Mouse (Mus musculus): ENCODE results near the gene Krcc1. TPM values are rescaled to one million over a fixed set of nuclear protein-coding genes. Genes with fewer than 3 reads are reported as not detected.
"Not testable (repeated sequence)": the region's sequence is repeated elsewhere in the genome, so short reads cannot be mapped to it uniquely, and the experiment has no call there.

The Krcc1 gene
- polyA plus RNA-seq, 1 experiment from 2014 or later, result 60.2 TPM

DNA sequence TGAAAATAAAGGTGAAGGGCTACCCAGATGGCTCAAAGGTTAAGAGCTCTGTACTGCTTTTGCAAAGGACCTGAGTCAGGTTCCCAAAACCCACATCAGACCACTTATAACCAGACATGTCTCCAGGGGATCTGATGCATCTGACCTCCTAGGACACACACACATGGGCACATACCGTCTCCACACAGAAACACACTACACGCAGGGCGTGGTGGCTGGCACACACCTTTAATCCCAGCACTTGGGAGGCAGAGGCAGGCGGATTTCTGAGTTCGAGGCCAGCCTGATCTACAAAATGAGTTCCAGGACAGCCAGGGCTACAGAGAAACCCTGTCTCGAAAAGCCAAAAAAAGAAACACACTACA lies 1.8 kb upstream of the Krcc1 start:
- H3K4me3 ChIP-seq (ENCODE audit: low read depth, low read length); H3K9me3 ChIP-seq (replicated peaks; ENCODE audit: control insufficient read depth, low read length); ATAC-seq (replicated peaks; ENCODE audit: insufficient number of reproducible peaks, low FRiP score, low TSS enrichment); H3K36me3 ChIP-seq (ENCODE audit: control insufficient read depth, insufficient read depth, low read length); H3K4me2 ChIP-seq; H3K9ac ChIP-seq (ENCODE audit: low read depth, low read length); H3K27me3 ChIP-seq (ENCODE audit: control insufficient read depth, insufficient read depth, low read length): not testable (repeated sequence)
- 88% methylated on average over 6 of the region's 6 CpGs for WGBS (ENCODE audit: insufficient replicate concordance)
- peaks cover 14% of the 10 kb centered on the region for H3K4me1 ChIP-seq (ENCODE audit: control insufficient read depth, insufficient read depth, low read length)
- peak overlapping the region; percentile 96 for H3K27ac ChIP-seq (ENCODE audit: low read depth, low read length)

DNA sequence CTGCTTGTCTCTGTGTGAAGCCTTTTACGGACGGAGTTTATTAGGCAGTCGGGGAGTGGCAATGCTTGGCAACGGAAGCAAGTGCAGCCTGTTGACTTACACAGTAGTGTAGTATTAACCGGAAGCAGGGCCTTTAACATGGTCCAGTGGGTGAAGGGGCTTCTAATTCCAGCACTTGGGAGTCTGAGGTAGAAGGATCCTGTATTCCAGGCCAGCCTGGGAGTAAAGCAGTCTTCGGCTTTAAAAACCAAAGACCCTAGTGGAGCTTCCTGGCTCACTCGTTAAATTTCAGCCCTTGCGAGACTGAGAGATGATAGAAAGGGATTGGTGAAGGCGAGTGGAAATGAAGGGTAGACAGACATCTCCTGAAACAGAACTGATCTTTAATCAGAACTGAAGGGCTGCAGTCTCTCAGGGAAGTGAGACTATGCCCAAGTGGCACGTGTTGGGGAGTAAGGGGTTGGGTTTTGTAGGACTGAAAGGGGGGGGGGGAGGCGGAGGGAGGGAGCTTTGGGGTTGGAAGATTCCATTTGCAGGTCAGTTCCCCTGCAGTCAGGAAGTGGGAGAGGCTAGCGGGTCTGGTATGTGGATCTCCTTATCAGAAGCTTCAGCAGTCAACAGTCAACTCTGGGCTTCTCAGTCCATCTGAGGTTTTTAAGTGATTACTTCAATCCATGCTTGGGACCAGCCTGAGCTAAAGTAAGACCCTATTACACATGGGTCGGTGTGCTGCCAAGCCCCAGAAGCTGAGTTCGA lies 998 bp upstream of the Krcc1 start:
- Histone ChIP-seq H3K27ac (ENCODE audit: low read depth, low read length) (peak overlapping the region; percentile 96), H3K4me1 (ENCODE audit: control insufficient read depth, insufficient read depth, low read length) (peaks cover 14% of the 10 kb centered on the region), H3K9me3 (replicated peaks; ENCODE audit: control insufficient read depth, low read length) (no peaks in the 10 kb centered on the region), H3K27me3 (ENCODE audit: control insufficient read depth, insufficient read depth, low read length) (no peaks in the 10 kb centered on the region), H3K4me3 (ENCODE audit: low read depth, low read length) (peak overlapping the region; percentile 96), H3K4me2 (peak overlapping the region; percentile 81), H3K9ac (ENCODE audit: low read depth, low read length) (peak overlapping the region; percentile 74), H3K36me3 (ENCODE audit: control insufficient read depth, insufficient read depth, low read length) (no peaks in the 10 kb centered on the region)
- 21% methylated on average over 14 of the region's 14 CpGs for WGBS (ENCODE audit: insufficient replicate concordance)
- peak; percentile 51 for ATAC-seq (replicated peaks; ENCODE audit: insufficient number of reproducible peaks, low FRiP score, low TSS enrichment)

DNA sequence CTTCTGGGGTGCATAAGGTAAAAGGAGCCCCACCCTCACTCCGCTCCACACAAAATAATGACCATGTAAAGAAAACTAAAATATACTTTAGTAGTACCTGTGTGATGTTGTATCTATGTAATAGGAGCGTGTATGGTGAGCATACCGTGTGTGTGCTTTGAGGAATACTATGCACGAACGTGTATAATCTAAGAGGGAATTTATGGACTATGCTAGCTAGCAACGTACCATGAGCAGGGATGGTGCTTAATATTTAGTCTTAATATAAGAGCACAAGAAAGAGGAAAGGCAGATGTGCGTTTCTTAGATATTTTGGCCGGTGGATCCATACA lies 454 bp upstream of the Krcc1 start:
- peak overlapping the region; percentile 74 for H3K9ac ChIP-seq (ENCODE audit: low read depth, low read length)

DNA sequence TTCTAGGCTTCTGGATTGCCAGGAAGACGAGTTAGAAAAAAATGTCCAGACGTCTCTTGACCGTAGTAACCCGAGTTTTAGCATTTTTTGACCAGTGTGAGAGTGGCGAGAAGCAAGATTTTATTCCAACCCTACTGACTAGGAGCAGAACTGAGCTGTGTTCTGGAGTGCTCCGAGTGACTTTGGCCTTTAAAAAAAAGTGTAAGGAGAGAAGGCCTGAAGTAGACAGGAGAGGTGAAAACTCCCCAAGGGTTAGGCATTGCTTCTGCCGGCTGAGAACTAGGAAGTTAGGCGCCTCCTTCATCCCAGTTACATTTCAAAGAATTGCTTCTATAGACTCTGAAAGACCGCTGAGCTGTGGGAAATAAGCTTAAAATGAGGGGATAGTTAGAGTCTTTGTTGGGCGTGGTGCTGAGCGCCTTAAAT lies 852 bp downstream of the Krcc1 start:
- WGBS (ENCODE audit: insufficient replicate concordance), result 2% methylated on average over 11 of the region's 11 CpGs
- Histone ChIP-seq H3K4me1 (ENCODE audit: control insufficient read depth, insufficient read depth, low read length) (peaks cover 14% of the 10 kb centered on the region), H3K27ac (ENCODE audit: low read depth, low read length) (peak overlapping the region; percentile 99), H3K4me2 (peak overlapping the region; percentile 81), H3K4me3 (ENCODE audit: low read depth, low read length) (peak overlapping the region; percentile 96), H3K36me3 (ENCODE audit: control insufficient read depth, insufficient read depth, low read length) (no peaks in the 10 kb centered on the region), H3K27me3 (ENCODE audit: control insufficient read depth, insufficient read depth, low read length) (no peaks in the 10 kb centered on the region), H3K9ac (ENCODE audit: low read depth, low read length) (peak overlapping the region; percentile 99), H3K9me3 (replicated peaks; ENCODE audit: control insufficient read depth, low read length) (no peaks in the 10 kb centered on the region)
- no peak for ATAC-seq (replicated peaks; ENCODE audit: insufficient number of reproducible peaks, low FRiP score, low TSS enrichment)

More for the DNA sequence above, 454 bp upstream of the Krcc1 start:
- Histone ChIP-seq H3K4me3 (ENCODE audit: low read depth, low read length) (peak overlapping the region; percentile 96), H3K4me2 (peak overlapping the region; percentile 81), H3K9me3 (replicated peaks; ENCODE audit: control insufficient read depth, low read length) (no peaks in the 10 kb centered on the region), H3K36me3 (ENCODE audit: control insufficient read depth, insufficient read depth, low read length) (no peaks in the 10 kb centered on the region), H3K4me1 (ENCODE audit: control insufficient read depth, insufficient read depth, low read length) (peaks cover 14% of the 10 kb centered on the region), H3K27ac (ENCODE audit: low read depth, low read length) (peak overlapping the region; percentile 96), H3K27me3 (ENCODE audit: control insufficient read depth, insufficient read depth, low read length) (no peaks in the 10 kb centered on the region)
- no peak for ATAC-seq (replicated peaks; ENCODE audit: insufficient number of reproducible peaks, low FRiP score, low TSS enrichment)
- WGBS (ENCODE audit: insufficient replicate concordance), result 2% methylated on average over 8 of the region's 8 CpGs

DNA sequence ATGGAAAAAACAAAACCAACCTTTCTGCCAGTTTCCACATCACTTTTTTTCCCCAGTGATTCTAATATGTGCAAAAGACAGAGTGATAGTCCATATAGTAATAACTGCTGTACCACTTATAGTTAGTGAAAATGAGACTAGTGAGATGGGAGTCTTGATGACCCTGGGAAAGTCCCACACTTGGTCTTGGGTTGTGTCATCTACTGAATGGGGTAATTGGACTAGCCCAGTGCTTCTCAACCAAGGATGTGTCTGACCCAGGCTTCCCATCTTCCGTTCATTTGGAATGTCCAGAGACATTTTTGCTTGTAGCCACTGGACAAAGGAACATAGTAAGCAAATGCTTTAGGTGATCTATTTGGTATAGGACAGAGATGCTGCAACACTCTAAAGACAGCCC lies 2.2 kb downstream of the Krcc1 start:
- WGBS (ENCODE audit: insufficient replicate concordance), result 86% methylated on average over 1 of the region's 1 CpGs
- Histone ChIP-seq H3K4me2 (no peak overlapping the region), H3K4me3 (ENCODE audit: low read depth, low read length) (no peak overlapping the region), H3K9me3 (replicated peaks; ENCODE audit: control insufficient read depth, low read length) (no peaks in the 10 kb centered on the region), H3K36me3 (ENCODE audit: control insufficient read depth, insufficient read depth, low read length) (no peaks in the 10 kb centered on the region), H3K27ac (ENCODE audit: low read depth, low read length) (no peak overlapping the region), H3K4me1 (ENCODE audit: control insufficient read depth, insufficient read depth, low read length) (peaks cover 10% of the 10 kb centered on the region), H3K9ac (ENCODE audit: low read depth, low read length) (no peak overlapping the region), H3K27me3 (ENCODE audit: control insufficient read depth, insufficient read depth, low read length) (no peaks in the 10 kb centered on the region)
- no peak for ATAC-seq (replicated peaks; ENCODE audit: insufficient number of reproducible peaks, low FRiP score, low TSS enrichment)

DNA sequence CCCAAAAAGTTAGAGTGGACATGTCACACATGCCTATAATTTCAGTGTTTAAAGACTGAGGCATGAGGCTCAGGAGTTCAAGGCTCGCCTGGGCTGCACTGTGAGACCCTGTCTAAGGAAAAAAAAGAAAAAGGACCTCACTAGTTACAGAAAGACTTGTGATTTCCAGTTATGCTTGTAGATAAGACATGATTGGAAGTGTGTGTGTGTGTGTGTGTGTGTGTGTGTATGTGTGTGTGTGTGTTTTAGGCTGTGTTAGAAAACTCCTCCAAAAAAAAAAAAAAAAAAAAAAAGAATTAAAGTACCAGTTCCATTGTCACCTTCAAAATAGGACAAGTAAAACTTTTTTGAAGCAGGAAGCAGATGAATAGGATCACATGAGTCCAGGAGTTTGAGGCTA lies 3.1 kb downstream of the Krcc1 start:
- no peaks in the 10 kb centered on the region for H3K36me3 ChIP-seq (ENCODE audit: control insufficient read depth, insufficient read depth, low read length)
- WGBS (ENCODE audit: insufficient replicate concordance), result 78% methylated on average over 1 of the region's 1 CpGs
- peaks cover 9% of the 10 kb centered on the region for H3K4me1 ChIP-seq (ENCODE audit: control insufficient read depth, insufficient read depth, low read length)
- no peak overlapping the region for H3K4me2 ChIP-seq
- H3K4me3 ChIP-seq (ENCODE audit: low read depth, low read length), result no peak overlapping the region
- no peak overlapping the region for H3K9ac ChIP-seq (ENCODE audit: low read depth, low read length)
- no peaks in the 10 kb centered on the region for H3K27me3 ChIP-seq (ENCODE audit: control insufficient read depth, insufficient read depth, low read length)
- no peaks in the 10 kb centered on the region for H3K9me3 ChIP-seq (replicated peaks; ENCODE audit: control insufficient read depth, low read length)
- no peak overlapping the region for H3K27ac ChIP-seq (ENCODE audit: low read depth, low read length)
- no peak for ATAC-seq (replicated peaks; ENCODE audit: insufficient number of reproducible peaks, low FRiP score, low TSS enrichment)

DNA sequence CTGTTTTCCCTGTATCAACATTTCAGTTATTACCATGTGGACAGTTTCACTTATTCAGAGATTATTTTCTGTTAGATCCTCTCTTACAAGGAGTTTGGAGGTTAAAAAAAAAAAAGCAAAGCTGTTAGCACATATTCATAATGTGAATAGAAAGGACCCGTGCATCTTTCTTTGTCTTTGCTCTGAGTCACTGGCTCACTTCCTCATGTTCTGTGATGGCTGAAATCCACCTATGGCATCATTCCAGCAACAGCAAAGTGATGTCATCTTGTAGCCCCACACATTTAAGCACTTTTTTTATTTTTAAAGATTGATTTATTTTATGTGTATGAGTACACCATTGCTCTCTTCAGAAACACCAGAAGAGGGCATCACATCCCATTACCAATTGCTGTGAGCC lies 7.9 kb downstream of the Krcc1 start:
- Histone ChIP-seq H3K27ac (ENCODE audit: low read depth, low read length) (no peak overlapping the region), H3K9ac (ENCODE audit: low read depth, low read length) (no peak overlapping the region), H3K4me2 (no peak overlapping the region), H3K27me3 (ENCODE audit: control insufficient read depth, insufficient read depth, low read length) (no peaks in the 10 kb centered on the region), H3K36me3 (ENCODE audit: control insufficient read depth, insufficient read depth, low read length) (peaks cover 3% of the 10 kb centered on the region; the same call in 1 of the 2 replicates), H3K9me3 (replicated peaks; ENCODE audit: control insufficient read depth, low read length) (no peaks in the 10 kb centered on the region), H3K4me3 (ENCODE audit: low read depth, low read length) (no peak overlapping the region), H3K4me1 (ENCODE audit: control insufficient read depth, insufficient read depth, low read length) (no peaks in the 10 kb centered on the region)
- WGBS (ENCODE audit: insufficient replicate concordance), result 61% methylated on average over 1 of the region's 1 CpGs
- no peak for ATAC-seq (replicated peaks; ENCODE audit: insufficient number of reproducible peaks, low FRiP score, low TSS enrichment)

DNA sequence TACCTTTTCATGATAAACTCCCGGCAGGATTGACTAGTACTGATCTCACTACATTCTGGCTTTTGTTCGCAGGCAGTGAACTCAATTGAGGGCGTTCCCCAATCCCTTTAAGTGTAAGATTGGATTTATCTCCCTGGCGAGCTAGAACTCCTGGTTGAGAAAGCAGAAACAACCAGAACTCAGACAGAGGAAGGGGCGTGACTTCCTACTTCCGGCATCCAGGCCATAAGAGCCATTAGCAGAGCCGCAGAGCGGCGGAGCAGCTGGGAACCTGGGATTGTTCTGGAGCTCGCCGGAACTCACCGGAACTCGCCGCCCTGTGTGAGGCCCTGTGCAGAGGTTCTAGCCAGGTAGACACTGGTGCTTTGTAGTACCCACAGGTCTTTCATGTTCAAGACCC lies 22.0 kb downstream of the Krcc1 start:
- no peaks in the 10 kb centered on the region for H3K4me1 ChIP-seq (ENCODE audit: control insufficient read depth, insufficient read depth, low read length)
- no peaks in the 10 kb centered on the region for H3K27me3 ChIP-seq (ENCODE audit: control insufficient read depth, insufficient read depth, low read length)
- H3K36me3 ChIP-seq (ENCODE audit: control insufficient read depth, insufficient read depth, low read length), result no peaks in the 10 kb centered on the region
- H3K4me2 ChIP-seq, result no peak overlapping the region
- H3K4me3 ChIP-seq (ENCODE audit: low read depth, low read length), result no peak overlapping the region
- no peak overlapping the region for H3K9ac ChIP-seq (ENCODE audit: low read depth, low read length)
- H3K9me3 ChIP-seq (replicated peaks; ENCODE audit: control insufficient read depth, low read length), result no peaks in the 10 kb centered on the region
- ATAC-seq (replicated peaks; ENCODE audit: insufficient number of reproducible peaks, low FRiP score, low TSS enrichment), result no peak
- no peak overlapping the region for H3K27ac ChIP-seq (ENCODE audit: low read depth, low read length)
- 86% methylated on average over 14 of the region's 14 CpGs for WGBS (ENCODE audit: insufficient replicate concordance)

DNA sequence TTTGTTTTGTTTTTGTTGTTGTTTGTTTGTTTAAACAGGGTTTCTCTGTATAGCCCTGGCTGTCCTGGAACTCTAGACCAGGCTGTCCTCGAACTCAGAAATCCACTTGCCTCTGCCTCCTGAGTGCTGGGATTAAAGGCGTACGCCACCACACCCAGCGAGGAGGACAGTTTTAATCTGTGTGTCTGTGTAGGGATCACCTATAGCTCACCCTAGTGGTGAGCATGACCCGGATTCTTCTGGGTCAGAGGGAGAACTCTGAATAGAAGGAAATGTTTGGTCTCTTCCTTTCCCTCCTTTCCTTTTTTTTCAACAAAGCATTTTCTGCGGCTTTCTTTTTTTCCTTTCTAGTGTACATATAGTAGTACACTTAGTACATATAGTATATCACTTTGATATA lies 23.8 kb downstream of the Krcc1 start:
- Histone ChIP-seq H3K4me2 (no peak overlapping the region), H3K9me3 (replicated peaks; ENCODE audit: control insufficient read depth, low read length) (no peaks in the 10 kb centered on the region), H3K4me1 (ENCODE audit: control insufficient read depth, insufficient read depth, low read length) (no peaks in the 10 kb centered on the region), H3K27me3 (ENCODE audit: control insufficient read depth, insufficient read depth, low read length) (no peaks in the 10 kb centered on the region), H3K4me3 (ENCODE audit: low read depth, low read length) (no peak overlapping the region), H3K27ac (ENCODE audit: low read depth, low read length) (no peak overlapping the region), H3K9ac (ENCODE audit: low read depth, low read length) (no peak overlapping the region), H3K36me3 (ENCODE audit: control insufficient read depth, insufficient read depth, low read length) (no peaks in the 10 kb centered on the region)
- 66% methylated on average over 6 of the region's 6 CpGs for WGBS (ENCODE audit: insufficient replicate concordance)
- no peak for ATAC-seq (replicated peaks; ENCODE audit: insufficient number of reproducible peaks, low FRiP score, low TSS enrichment)

Data from heart, embryonic 11.5 days (tissue).